Mouse (Mus musculus): ENCODE data around the gene Spin2-ps6. TPM values are rescaled to one million over a fixed set of nuclear protein-coding genes. Genes with fewer than 3 reads are reported as not detected.

Spin2-ps6 gene
- not detected for total RNA-seq (2023)

GRCm38 (mm10) chrX:33234569-33234968, at the start of gene Spin2-ps6:
Gene Spin2-ps6 (plus strand): TSS chrX:33234869.

Other genes with a start within 250 kb of the Spin2-ps6 start
- gene Btbd35f12, start 78.5 kb downstream of the Spin2-ps6 start, total RNA-seq (2023): not detected

All from CD8-positive naive resting alpha-beta T cell, adult 57 days (primary cell).